Mouse (Mus musculus) limb, embryonic 11.5 days (tissue): ENCODE data around the gene Gm9837. TPM values are rescaled to one million over a fixed set of nuclear protein-coding genes. Genes with fewer than 3 reads are reported as not detected.

Experiments
- ATAC-seq: fragments of 200-750 bp; cut with Nextera tagmentation; 2 replicates; pipeline ENCODE4 v1.8.0; 2017; ENCODE audit warnings: low read depth; ENCODE audit not compliant: insufficient number of reproducible peaks, low FRiP score, low TSS enrichment
- DNase-seq: peaks from one replicate; pipeline ENCODE4 v3.0.0-alpha.2; 2015; ENCODE audit warnings: low spot score
- H3K27ac ChIP-seq: fragments of 300-500 bp; sonication (generic); replicated peaks from 2 replicates; pipeline ENCODE4 v1.5.1; 2014; ENCODE audit warnings: low read depth, mild to moderate bottlenecking, low read length
- H3K27me3 ChIP-seq: fragments of 300-500 bp; sonication (generic); 2 replicates; pipeline ENCODE4 v1.6.1; 2014; ENCODE audit warnings: mild to moderate bottlenecking, low read length, mixed read lengths; ENCODE audit not compliant: control insufficient read depth, insufficient read depth
- H3K36me3 ChIP-seq: fragments of 300-500 bp; sonication (generic); 2 replicates; pipeline ENCODE4 v1.6.1; 2014; ENCODE audit warnings: mild to moderate bottlenecking, low read length, moderate library complexity, mixed read lengths; ENCODE audit not compliant: control insufficient read depth, insufficient read depth
- H3K4me1 ChIP-seq: fragments of 300-500 bp; sonication (generic); 2 replicates; pipeline ENCODE4 v1.6.1; 2014; ENCODE audit warnings: low read length, mixed read lengths; ENCODE audit not compliant: control insufficient read depth, insufficient read depth
- H3K4me2 ChIP-seq: fragments of 300-500 bp; sonication (generic); 2 replicates; pipeline ENCODE4 v1.6.1; 2014; ENCODE audit warnings: low read depth, mild to moderate bottlenecking, moderate library complexity; ENCODE audit not compliant: severe bottlenecking
- H3K4me3 ChIP-seq: fragments of 300-500 bp; sonication (generic); 2 replicates; pipeline ENCODE4 v1.5.1; 2014; ENCODE audit warnings: low read depth, low read length
- H3K9ac ChIP-seq: fragments of 300-500 bp; sonication (generic); 2 replicates; pipeline ENCODE4 v1.6.1; 2014; ENCODE audit warnings: mild to moderate bottlenecking, low read length
- H3K9me3 ChIP-seq: fragments of 300-500 bp; sonication (generic); 2 replicates; pipeline ENCODE4 v1.6.1; 2016; ENCODE audit warnings: low read length; ENCODE audit not compliant: control insufficient read depth
- WGBS: fragments of 180-500 bp; shearing (Covaris S2); extraction: QIAGEN DNeasy Blood & Tissue Kit; methylation state at CpG from one replicate; pipeline ENCODE4 v1.1.7; 2014; 5-methylcytosine and 5-hydroxymethylcytosine counted together
- polyA plus RNA-seq: library from polyadenylated mRNA; unstranded; fragments of >200 nt; fragmentation: Nextera tagmentation; extraction: Ambion mirVana; gene quantifications from 2 replicates; pipeline ENCODE4 v1.2.1, GENCODE M21; 2014

Gene Gm9837
- polyA plus RNA-seq, 1 experiment from 2014 or later = not detected

- peaks cover 2% of the 10 kb centered on the region; the same call in 1 of the 2 replicates for H3K27me3 ChIP-seq
- H3K36me3 ChIP-seq = no peaks in the 10 kb centered on the region
- H3K4me3 ChIP-seq = peak within 1 kb of the TSS; percentile 54
- ATAC-seq (peak; percentile 84), DNase-seq (peak; percentile 77)
- H3K4me1 ChIP-seq = no peaks in the 10 kb centered on the region
- H3K9ac ChIP-seq = peak within 1 kb of the TSS; percentile 68
- H3K9me3 ChIP-seq = no peaks in the 10 kb centered on the region
- WGBS = 3% methylated on average over 42 of the region's 42 CpGs
- peak within 1 kb of the TSS; percentile 82 for H3K4me2 ChIP-seq
- H3K27ac ChIP-seq = 0 out of 2 replicates have a peak within 1 kb of the TSS, but pooled peaks have one; percentile 12
Observed at GRCm38 (mm10) chr11:53456474-53457371, 13.6 kb downstream of the Gm9837 start, which contains the start of the genes Gm10447 and Shroom1. Gene Gm10447, minus strand, starts transcription at chr11:53457110. Gene Shroom1, plus strand, starts transcription at chr11:53457205.

GRCm38 (mm10) chr11:53453031-53453430 is 17.2 kb downstream of the Gm9837 start:
- Histone ChIP-seq H3K27ac (no peak overlapping the region), H3K4me2 (no peak overlapping the region), H3K27me3 (peaks cover 2% of the 10 kb centered on the region; the same call in 1 of the 2 replicates), H3K36me3 (no peaks in the 10 kb centered on the region), H3K9me3 (no peaks in the 10 kb centered on the region), H3K4me1 (0 out of 2 replicates have a peak, but pooled peaks cover 2% of the 10 kb centered on the region), H3K9ac (no peak overlapping the region), H3K4me3 (no peak overlapping the region)
- ATAC-seq (no peak), DNase-seq (no peak)
- WGBS = 77% methylated on average over 5 of the region's 5 CpGs

GRCm38 (mm10) chr11:53452396-53452795 is 17.9 kb downstream of the Gm9837 start:
- Histone ChIP-seq H3K4me2 (no peak overlapping the region), H3K27me3 (peaks cover under 1% of the 10 kb centered on the region; the same call in 1 of the 2 replicates), H3K27ac (no peak overlapping the region), H3K9ac (no peak overlapping the region), H3K9me3 (no peaks in the 10 kb centered on the region), H3K36me3 (no peaks in the 10 kb centered on the region), H3K4me1 (0 out of 2 replicates have a peak, but pooled peaks cover 2% of the 10 kb centered on the region), H3K4me3 (no peak overlapping the region)
- 94% methylated on average over 9 of the region's 9 CpGs for WGBS
- DNase-seq (no peak), ATAC-seq (no peak)

GRCm38 (mm10) chr11:53451361-53451760 is 18.9 kb downstream of the Gm9837 start:
- DNase-seq (no peak), ATAC-seq (no peak)
- Histone ChIP-seq H3K27me3 (no peaks in the 10 kb centered on the region), H3K9me3 (no peaks in the 10 kb centered on the region), H3K36me3 (no peaks in the 10 kb centered on the region), H3K4me3 (no peak overlapping the region), H3K9ac (no peak overlapping the region), H3K27ac (no peak overlapping the region), H3K4me2 (no peak overlapping the region), H3K4me1 (0 out of 2 replicates have a peak, but pooled peaks cover 2% of the 10 kb centered on the region)
- WGBS = 58% methylated on average over 2 of the region's 2 CpGs

- H3K4me1 ChIP-seq = 0 out of 2 replicates have a peak, but pooled peaks cover 2% of the 10 kb centered on the region
- no peak overlapping the region for H3K4me3 ChIP-seq
- H3K27ac ChIP-seq = no peak overlapping the region
- H3K9ac ChIP-seq = no peak overlapping the region
- DNase-seq (no peak), ATAC-seq (no peak)
- H3K27me3 ChIP-seq = no peaks in the 10 kb centered on the region
- no peak overlapping the region for H3K4me2 ChIP-seq
- H3K36me3 ChIP-seq = no peaks in the 10 kb centered on the region
- 45% methylated on average over 15 of the region's 15 CpGs for WGBS
- no peaks in the 10 kb centered on the region for H3K9me3 ChIP-seq
Observed at GRCm38 (mm10) chr11:53450070-53450705, 20.1 kb downstream of the Gm9837 start.

GRCm38 (mm10) chr11:53448529-53448928 is 21.8 kb downstream of the Gm9837 start:
- H3K4me1 ChIP-seq = 0 out of 2 replicates have a peak, but pooled peaks cover 2% of the 10 kb centered on the region

GRCm38 (mm10) chr11:53447996-53448395 is 22.3 kb downstream of the Gm9837 start:
- no peak overlapping the region for H3K27ac ChIP-seq
- 0 out of 2 replicates have a peak, but pooled peaks cover 2% of the 10 kb centered on the region for H3K4me1 ChIP-seq
- no peaks in the 10 kb centered on the region for H3K9me3 ChIP-seq
- no peak overlapping the region for H3K4me3 ChIP-seq
- no peak for DNase-seq
- H3K9ac ChIP-seq = no peak overlapping the region
- WGBS = 84% methylated on average over 8 of the region's 8 CpGs
- H3K36me3 ChIP-seq = no peaks in the 10 kb centered on the region
- no peak overlapping the region for H3K4me2 ChIP-seq
- no peaks in the 10 kb centered on the region for H3K27me3 ChIP-seq
- no peak for ATAC-seq

More at GRCm38 (mm10) chr11:53448529-53448928, 21.8 kb downstream of the Gm9837 start:
- no peak for ATAC-seq
- 90% methylated on average over 1 of the region's 1 CpGs for whole genome bisulfite sequencing
- Histone ChIP-seq H3K9ac (no peak overlapping the region), H3K4me3 (no peak overlapping the region), H3K4me2 (no peak overlapping the region), H3K36me3 (no peaks in the 10 kb centered on the region), H3K9me3 (no peaks in the 10 kb centered on the region), H3K27me3 (no peaks in the 10 kb centered on the region), H3K27ac (no peak overlapping the region)
- no peak for DNase-seq

GRCm38 (mm10) chr11:53446183-53446582 is 24.1 kb downstream of the Gm9837 start:
- Histone ChIP-seq H3K36me3 (no peaks in the 10 kb centered on the region), H3K4me2 (no peak overlapping the region), H3K9me3 (no peaks in the 10 kb centered on the region), H3K27me3 (no peaks in the 10 kb centered on the region), H3K27ac (no peak overlapping the region), H3K9ac (no peak overlapping the region), H3K4me3 (no peak overlapping the region), H3K4me1 (0 out of 2 replicates have a peak, but pooled peaks cover 2% of the 10 kb centered on the region)
- DNase-seq (no peak), ATAC-seq (no peak)
- WGBS = 87% methylated on average over 13 of the region's 13 CpGs
